Mouse (Mus musculus): ENCODE data around the gene Insl5.

DNA sequence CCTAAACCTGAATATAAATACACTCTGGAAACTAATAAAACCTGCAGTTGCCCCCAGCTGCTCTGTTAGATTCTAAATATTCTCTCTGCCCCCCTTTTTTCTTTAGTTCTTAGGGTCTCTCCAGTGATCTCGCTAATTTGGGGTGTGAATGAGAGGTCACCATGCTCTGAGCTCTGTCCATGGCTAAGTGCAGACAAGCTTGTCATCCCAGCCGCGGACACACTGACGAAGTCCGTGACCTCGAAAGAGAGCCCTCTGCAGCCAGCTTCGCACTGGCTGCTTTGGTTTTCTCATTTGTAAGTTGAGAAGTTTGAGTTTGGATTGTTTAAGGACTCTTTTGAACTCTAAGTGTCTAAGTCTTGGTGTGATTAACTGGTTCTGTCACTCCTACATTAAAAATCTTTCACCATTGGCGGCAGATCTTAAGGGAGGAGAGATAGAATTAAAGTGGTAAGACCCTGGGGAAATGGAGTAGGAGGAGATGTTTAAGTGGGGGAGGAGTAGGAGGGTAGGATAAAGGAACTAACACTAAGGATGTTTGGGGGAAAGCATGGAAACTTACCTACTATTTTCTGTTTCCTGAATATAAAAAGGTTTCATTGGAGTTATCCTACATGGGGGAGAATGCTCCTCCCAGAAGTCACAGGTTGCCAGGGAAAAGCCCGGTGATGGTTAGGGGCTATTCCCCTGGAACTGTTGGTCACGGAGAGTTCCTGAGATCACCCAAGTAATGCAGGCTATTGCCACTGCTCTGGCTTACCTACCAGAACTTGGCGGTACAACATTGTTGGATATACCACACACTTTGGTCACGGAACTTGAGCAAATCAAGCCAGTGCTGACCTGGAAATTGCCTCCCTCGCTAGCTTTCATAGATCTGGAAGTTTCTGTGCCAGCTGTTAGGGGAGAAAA lies 1.8 kb upstream of the Insl5 start:
- no peak for TF ChIP-seq CTCF (IDR thresholded peaks at IDR 0.05; ENCODE audit: control insufficient read depth, insufficient read depth, low read length)
- no peak for TF ChIP-seq POLR2A (IDR thresholded peaks at IDR 0.05; ENCODE audit: borderline replicate concordance, control insufficient read depth, low read depth, low read length)

All from bone marrow, adult 2 months (tissue).